In genomic region chr5:111003220-111003619, GRCm38 (mm10) we compare ENCODE assay signal across 28 mouse cellular contexts.
"Had no signal": no experiment of that assay in that cellular context is flagged by ENCODE, and none has a peak within 500 bp of the region (broad histone marks: within the 10 kb centered on the region; RNA-seq: fewer than 3 reads in every experiment).

No protein-coding gene starts in this region.

- H3K4me2 ChIP-seq: heart, embryonic 12.5 days; hindbrain, embryonic 12.5 days; hindbrain, embryonic 14.5 days; intestine, embryonic 15.5 days; limb, embryonic 12.5 days; liver, embryonic 11.5 days; liver, embryonic 13.5 days; liver, embryonic 15.5 days had no signal

- H3K4me1 ChIP-seq: liver, embryonic 13.5 days; liver, embryonic 15.5 days had no signal

- DNase-seq: gastrocnemius, postnatal 14 days; gastrocnemius, postnatal 36 days; heart, adult 11 months; heart, adult 2 months; heart, postnatal 10 days; heart, postnatal 4 days; kidney, adult 18-20 months; kidney, adult 8-10 months; kidney, postnatal 10 days; kidney, postnatal 25 days; kidney, postnatal 4 days; liver; liver, embryonic 13.5 days; liver, postnatal 0 days had no signal

- H3K9me3 ChIP-seq: hindbrain, embryonic 10.5 days; hindbrain, embryonic 12.5 days; intestine, embryonic 15.5 days; limb, embryonic 10.5 days; limb, embryonic 12.5 days; liver, embryonic 13.5 days; liver, embryonic 15.5 days had no signal

- H3K4me3 ChIP-seq: heart, adult 2 months; heart, embryonic 12.5 days; hindbrain, embryonic 10.5 days; hindbrain, embryonic 12.5 days; intestine, embryonic 15.5 days; layer of hippocampus, adult 2 months; left cerebral cortex, adult 2 months; limb, embryonic 10.5 days; limb, embryonic 12.5 days; liver, embryonic 13.5 days; liver, embryonic 15.5 days had no signal

- H3K27ac ChIP-seq: heart, adult 2 months; hindbrain, embryonic 10.5 days; hindbrain, embryonic 12.5 days; hindbrain, embryonic 14.5 days; intestine, embryonic 15.5 days; layer of hippocampus, adult 2 months; left cerebral cortex, adult 2 months; limb, embryonic 10.5 days; limb, embryonic 12.5 days; liver, embryonic 13.5 days; liver, embryonic 15.5 days had no signal

- H3K9ac ChIP-seq: heart, embryonic 12.5 days; hindbrain, embryonic 12.5 days; hindbrain, embryonic 14.5 days; intestine, embryonic 15.5 days; limb, embryonic 12.5 days; liver, embryonic 13.5 days; liver, embryonic 15.5 days; liver, postnatal 0 days had no signal

- ATAC-seq: hindbrain, embryonic 16.5 days; inflammation-experienced regulatory T-cells, adult 6 months; intestine, embryonic 15.5 days; intestine, postnatal 0 days; liver, postnatal 0 days had no signal

- H3K27me3 ChIP-seq: heart, embryonic 12.5 days; hindbrain, embryonic 12.5 days; intestine, embryonic 15.5 days; limb, embryonic 12.5 days; liver, embryonic 13.5 days; liver, embryonic 15.5 days had no signal

- H3K36me3 ChIP-seq: heart, embryonic 12.5 days; hindbrain, embryonic 10.5 days; hindbrain, embryonic 12.5 days; intestine, embryonic 15.5 days; limb, embryonic 12.5 days; liver, embryonic 13.5 days; liver, embryonic 15.5 days had no signal
